Mouse (Mus musculus): ENCODE results near the gene Lyar.

DNA sequence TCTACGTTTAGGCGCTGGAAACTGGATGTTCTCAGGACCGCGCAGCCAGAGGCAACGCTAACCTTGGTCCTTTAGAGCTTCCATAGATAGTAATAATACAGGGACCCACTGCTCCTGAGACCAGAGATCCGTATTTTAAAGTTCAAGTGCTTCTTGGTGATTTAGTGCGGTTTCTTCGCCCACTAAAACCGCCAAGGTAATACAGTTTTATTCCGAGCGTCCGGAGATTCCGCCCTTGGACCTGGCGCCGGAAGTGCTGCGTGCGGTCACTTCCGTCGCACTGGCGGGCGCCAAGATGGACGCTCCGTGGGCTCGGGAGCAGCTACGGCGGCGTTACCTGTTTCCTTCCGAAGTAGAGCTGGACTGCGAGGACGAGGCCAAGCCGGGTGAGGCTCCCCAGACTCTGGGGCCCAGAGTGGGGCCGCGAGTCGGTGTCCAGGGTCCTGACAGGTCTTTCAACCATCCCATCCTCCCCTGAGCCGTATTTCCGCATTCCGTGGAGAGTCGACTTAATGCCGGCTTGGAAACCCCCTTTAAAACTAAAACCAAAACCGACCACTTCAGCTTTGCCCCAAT, 39.9 kb downstream of the Lyar start, which contains the start of gene Tmem128:
- TF ChIP-seq TAL1 (IDR thresholded peaks at IDR 0.05; ENCODE audit: low read length): no peak
- no peak for TF ChIP-seq GATA1 (IDR thresholded peaks at IDR 0.05; ENCODE audit: low read length)
